Mouse (Mus musculus): Measurements from ENCODE around the gene Ppp1r18.

The Ppp1r18 gene

DNA sequence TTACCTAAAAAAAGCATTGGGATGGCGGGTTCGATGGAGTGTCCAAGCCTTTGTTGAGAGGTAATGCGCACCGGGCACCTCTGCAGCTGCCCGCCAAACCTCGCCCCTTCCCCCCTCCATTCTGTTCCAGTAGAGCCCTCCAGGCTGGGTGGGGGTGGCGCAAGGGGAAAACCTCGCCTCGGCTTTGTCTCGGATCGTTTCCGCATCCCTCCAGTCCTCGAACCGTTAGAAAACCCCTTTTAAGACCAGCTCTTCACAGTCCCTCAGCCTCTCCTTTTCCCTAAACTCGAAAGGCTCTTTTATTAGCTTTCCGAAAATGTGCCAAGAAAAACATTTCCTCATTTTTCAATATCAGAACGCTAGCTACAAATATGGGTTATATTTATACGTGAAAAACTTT is 27.9 kb upstream of the Ppp1r18 start:
- peak; percentile 85 for DNase-seq

- DNase-seq = peak; percentile 97 to 98
Measured at GRCm38 (mm10) chr17:35838122-35838544, 27.3 kb upstream of the Ppp1r18 start, which contains the start of gene Tubb5. Tubb5 (minus strand) TSS chr17:35838306.

DNA sequence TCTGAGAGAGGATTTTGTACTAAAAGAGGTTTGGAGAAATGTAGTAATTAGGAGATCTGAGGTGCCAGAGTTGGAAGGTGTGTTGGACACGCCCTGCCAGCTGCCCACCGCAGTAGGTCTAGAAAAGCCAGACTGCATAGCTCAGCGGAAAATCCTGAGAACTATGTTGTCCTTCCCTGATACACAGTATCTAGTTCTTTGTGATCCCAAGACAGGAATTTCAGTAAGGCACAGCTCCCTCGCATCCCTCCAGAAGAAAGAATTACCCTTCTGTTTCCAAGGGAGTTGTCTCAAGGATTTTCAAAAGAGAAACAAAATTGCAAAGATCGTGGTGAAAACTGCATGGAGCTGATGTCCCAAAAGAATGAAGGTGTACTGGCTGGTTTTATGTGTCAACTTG is 26.8 kb upstream of the Ppp1r18 start:
- DNase-seq = peak; percentile 65 to 68

DNA sequence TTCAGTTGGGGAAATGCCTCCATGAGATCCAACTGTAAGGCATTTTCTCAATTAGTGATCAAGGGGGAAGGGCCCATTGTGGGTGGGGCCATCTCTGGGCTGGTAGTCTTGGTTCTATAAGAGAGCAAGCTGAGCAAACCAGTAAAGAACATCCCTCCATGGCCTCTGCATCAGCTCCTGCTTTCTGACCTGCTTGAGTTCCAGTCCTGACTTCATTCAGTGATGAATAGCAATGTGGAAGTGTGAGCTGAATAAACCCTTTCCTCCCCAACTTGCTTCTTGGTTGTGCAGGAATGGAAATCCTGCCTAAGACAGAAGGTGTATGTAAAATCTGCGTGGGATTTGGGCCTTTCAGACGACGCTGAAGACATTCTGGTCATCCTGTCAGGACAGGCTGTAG is 26.4 kb upstream of the Ppp1r18 start:
- peak; percentile 35 to 54 for DNase-seq

DNA sequence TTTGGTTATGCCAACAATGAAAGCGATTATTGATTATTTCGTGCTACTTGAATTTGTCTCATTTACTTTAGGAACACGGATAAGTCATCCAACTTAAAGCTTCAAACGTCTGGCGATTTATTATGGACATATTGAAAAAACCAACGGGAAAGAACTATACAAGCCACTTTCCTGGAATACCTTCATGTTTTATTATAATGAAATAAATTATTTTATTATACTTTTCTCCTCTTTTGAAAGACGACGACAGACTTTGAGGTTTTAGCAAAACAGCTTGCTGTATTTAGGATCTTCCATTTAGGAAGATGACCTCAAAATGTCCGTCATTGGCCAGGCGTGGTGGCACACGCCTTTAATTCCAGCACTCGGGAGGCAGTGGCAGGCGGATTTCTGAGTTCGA is 24.8 kb upstream of the Ppp1r18 start:
- peak in 1 of 2 experiments; percentile 42 for DNase-seq

DNA sequence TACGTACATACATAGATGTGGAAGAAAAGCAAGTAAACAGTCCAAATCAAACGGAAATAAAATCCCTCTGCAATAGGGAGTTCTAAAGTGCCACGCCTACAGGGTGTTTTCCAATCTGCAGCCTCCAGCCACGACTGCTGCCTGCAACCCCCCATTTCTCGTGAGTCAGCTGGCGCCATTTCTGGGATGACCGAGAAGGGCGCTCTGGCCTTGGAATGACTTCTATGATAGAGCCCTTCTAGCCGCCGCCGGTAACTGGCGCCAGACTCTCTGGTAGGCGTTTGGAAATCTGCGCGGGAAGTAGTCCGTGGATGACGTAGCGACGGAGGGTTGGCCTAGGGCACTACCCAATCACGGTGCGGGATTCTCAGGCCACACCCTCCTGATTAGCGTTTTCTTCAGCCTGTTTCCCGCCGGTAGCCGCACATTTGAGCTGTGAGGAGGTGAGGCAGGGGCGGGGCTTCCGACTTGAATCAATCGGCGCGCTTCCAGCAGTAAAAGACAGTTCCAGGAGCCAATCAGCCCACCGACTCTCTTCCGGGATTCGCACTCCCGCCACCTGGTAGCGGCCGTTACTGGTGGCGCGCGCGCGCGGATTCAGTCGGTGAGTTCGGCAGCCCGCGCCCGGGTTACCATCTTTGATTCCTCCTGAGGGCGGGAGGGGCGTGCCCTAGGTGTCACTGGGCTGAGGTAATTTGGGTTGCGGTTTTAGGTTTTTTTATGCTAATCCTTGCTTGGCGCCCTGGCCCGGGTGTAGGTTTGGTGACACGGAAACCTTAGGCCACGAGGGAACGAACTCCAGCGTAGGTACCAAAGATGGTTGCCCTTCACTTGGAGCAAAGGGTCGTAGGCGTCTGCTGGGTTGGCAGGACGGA is 24.1 kb upstream of the Ppp1r18 start, which contains the start of gene Mdc1:
Gene Mdc1 (plus strand): TSS at position 440 of the 875 bp plus-strand sequence.
- peak; percentile 99 for DNase-seq

GRCm38 (mm10) chr17:35842006-35842405 is 23.4 kb upstream of the Ppp1r18 start:
- DNase-seq = peak in 1 of 2 experiments; percentile 36

- peak in 1 of 2 experiments; percentile 26 for DNase-seq
Measured at GRCm38 (mm10) chr17:35843514-35843913, 21.9 kb upstream of the Ppp1r18 start.

DNA sequence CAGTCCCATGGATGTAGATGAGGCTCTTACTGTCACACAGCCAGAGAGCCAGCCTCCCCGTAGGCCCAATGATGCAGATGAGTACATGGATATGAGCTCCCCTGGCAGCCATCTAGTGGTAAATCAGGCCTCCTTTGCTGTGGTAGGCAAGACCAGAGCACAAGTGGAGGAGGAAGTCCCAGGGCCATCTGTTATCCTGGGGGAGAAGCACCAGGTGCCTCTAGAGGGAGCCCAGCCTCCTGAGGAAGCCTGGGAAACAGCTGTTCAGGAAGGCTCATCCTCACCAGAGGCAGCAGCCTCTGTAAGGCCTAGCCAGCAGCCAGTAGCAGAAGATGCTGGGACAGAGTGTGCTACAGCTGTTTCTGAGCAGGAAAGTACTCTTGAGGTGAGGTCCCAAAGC is 17.3 kb upstream of the Ppp1r18 start:
- DNase-seq = no peak

DNA sequence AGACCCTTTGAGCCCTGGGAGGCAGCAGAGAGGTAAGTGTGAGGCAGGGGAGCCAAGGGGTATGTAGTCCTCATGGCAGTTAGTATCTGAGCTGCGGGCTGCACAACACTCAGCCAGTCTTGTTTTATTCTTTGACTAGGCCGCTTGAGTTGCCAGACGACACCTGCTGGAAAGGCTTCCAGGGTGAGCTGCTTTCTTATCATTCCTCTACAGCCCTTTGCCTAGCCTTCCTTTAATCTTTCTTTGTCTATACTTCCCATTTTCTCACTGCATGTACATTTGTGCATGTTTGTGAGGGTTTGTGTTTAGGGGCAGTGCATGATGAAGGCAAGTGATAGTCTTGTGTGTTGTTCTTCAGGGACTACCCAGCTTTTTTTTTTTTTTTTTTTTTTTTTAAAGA is 14.4 kb upstream of the Ppp1r18 start:
- no peak for DNase-seq

DNA sequence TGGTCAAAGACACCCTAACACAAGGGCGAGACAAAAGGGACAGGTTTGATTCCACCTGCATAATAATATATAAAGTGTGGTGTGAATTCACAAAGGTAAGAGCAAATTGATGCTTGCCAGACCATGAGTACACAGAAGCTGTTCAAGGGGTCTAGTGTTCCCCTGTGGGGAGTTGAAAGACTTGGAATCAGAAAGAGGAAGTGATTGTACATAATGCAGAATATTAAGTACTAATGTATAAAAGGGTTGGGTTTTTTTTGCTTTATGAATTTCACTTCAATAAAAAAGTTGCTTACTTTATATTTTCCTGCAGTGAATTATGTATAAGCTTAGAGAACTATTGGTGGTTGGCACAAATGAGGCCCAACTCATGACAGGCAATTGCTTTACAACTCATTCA is 6.0 kb upstream of the Ppp1r18 start:
- no peak for DNase-seq

DNA sequence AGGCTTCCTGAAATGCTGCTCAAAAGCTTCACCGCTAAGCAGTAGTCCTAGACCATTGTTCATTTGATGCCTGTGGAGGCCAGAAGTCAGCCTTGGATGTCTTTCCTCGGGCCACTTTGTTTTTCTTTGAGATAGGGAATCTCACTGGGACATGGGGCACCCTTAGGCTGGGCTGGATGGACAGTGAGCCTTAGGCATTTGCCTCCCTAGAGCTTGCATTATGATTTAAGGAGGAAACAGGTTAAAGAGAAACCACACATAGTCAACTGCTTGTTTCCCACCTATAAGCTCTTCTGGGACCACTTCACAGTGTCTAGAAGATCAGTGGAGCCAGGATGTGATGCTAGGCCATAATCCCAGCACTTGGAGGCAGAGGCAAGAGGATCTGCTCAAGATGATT is 5.6 kb upstream of the Ppp1r18 start:
- DNase-seq = no peak

- no peak for DNase-seq
Measured at GRCm38 (mm10) chr17:35860831-35861197, 4.6 kb upstream of the Ppp1r18 start.

- DNase-seq = peak; percentile 93 to 95
Measured at GRCm38 (mm10) chr17:35861198-35861857, 4.1 kb upstream of the Ppp1r18 start, which contains the start of gene Nrm. Nrm (plus strand) TSS chr17:35861318.

GRCm38 (mm10) chr17:35864832-35865353 is 500 bp upstream of the Ppp1r18 start:
- no peak for DNase-seq

DNA sequence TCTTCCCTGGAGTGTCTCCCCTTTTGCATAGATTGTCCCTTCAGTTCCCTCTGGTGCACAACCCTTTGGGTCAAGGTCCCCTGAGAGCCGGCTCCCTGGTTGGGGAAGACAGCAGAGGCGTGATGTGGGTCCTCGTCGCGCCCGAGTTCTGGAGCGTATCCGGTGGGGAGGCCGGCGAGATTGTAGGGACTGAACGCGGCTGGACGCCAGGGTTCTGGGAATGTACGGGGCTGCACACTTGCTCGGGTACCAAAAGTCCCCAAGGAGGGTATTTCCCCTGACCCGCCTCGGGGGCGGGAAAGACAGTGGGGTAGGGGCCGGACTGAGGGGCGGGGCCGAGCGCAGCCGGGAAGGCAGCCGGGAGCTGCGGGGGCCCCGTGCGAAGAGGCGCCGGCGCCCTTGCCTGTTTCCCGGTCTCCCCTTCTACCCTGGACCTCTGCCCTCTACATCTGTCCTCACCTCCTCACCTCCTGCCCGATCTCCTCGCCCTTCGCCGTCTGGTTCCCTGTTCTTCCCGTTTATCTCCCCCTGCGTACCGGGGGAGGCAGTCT is 963 bp downstream of the Ppp1r18 start:
- peak; percentile 72 to 80 for DNase-seq

- peak; percentile 65 to 67 for DNase-seq
Measured at GRCm38 (mm10) chr17:35866911-35867890, 1.8 kb downstream of the Ppp1r18 start.

DNA sequence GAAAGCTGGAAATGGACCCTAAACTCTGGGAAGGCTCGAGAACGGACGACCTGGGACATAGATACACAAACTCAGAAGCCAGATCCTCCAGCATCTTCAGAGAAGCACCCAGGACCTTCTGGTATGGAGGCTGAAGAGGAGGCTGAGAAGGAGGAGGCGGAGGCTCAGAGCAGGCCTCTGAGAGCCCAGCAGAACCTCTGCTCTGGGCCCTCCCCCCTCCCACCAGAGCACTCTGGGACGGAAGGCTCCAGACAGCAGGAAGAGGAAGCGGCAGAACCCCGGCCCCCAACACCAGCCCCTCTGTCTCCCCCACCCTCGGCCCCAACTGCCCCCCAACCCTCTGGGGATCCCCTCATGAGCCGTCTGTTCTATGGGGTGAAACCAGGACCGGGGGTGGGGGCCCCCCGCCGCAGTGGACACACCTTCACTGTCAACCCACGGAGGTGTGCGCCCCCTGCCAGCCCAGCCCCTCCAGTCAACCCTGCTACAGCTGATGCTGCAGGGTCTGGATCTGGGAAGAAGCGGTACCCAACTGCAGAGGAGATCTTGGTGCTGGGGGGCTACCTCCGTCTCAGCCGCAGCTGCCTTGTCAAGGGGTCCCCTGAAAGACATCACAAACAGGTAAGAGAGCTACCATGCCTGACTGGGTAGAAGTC is 2.9 kb downstream of the Ppp1r18 start:
- peak; percentile 38 to 39 for DNase-seq

DNA sequence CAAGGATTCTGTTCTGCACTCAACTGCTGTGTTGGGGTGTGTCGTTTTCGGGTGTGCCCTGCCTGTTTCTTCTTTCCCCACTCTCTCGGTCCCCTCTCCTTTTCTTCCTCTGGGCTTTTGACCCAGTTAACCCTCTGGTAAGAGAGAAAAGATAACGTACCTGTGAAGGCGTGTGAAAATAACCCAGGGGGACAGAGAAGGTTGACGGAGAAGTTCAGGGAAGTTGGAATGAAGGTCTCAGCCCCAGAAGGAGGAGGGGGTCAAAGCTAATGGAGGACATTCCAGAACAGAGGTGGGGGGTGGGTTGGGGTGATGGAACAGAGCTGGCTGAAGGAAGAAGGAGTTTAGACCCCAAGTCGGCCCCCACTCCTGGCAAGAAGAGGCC is 3.6 kb downstream of the Ppp1r18 start:
- no peak for DNase-seq

- DNase-seq = peak; percentile 47 to 49
Measured at GRCm38 (mm10) chr17:35869346-35870067, 4.1 kb downstream of the Ppp1r18 start.
